Mouse (Mus musculus) neural tube, embryonic 12.5 days (tissue): ENCODE measurements around the gene Ak9. TPM values are rescaled to one million over a fixed set of nuclear protein-coding genes. Genes with fewer than 3 reads are reported as not detected.
"Not testable (repeated sequence)": the region's sequence is repeated elsewhere in the genome, so short reads cannot be mapped to it uniquely, and the experiment has no call there.

Experiments
- ATAC-seq: fragments of 200-750 bp; cut with Nextera tagmentation; 2 replicates; pipeline ENCODE4 v1.8.0; 2017; ENCODE audit warnings: low read depth, mild to moderate bottlenecking, moderate TSS enrichment, moderate library complexity; ENCODE audit not compliant: low FRiP score
- H3K27ac ChIP-seq: fragments of 300-500 bp; sonication (generic); 2 replicates; pipeline ENCODE4 v1.5.1; 2016
- H3K27me3 ChIP-seq: fragments of 300-500 bp; sonication (generic); replicated peaks from 2 replicates; pipeline ENCODE4 v1.6.1; 2016; ENCODE audit warnings: mild to moderate bottlenecking
- H3K36me3 ChIP-seq: fragments of 300-500 bp; sonication (generic); 2 replicates; pipeline ENCODE4 v1.6.1; 2016; ENCODE audit warnings: mild to moderate bottlenecking
- H3K4me1 ChIP-seq: fragments of 300-500 bp; sonication (generic); 2 replicates; pipeline ENCODE4 v1.6.1; 2016
- H3K4me2 ChIP-seq: fragments of 300-500 bp; sonication (generic); replicated peaks from 2 replicates; pipeline ENCODE4 v1.6.1; 2016; ENCODE audit warnings: mild to moderate bottlenecking
- H3K4me3 ChIP-seq: fragments of 300-500 bp; sonication (generic); 2 replicates; pipeline ENCODE4 v1.5.1; 2016
- H3K9ac ChIP-seq: fragments of 300-500 bp; sonication (generic); 2 replicates; pipeline ENCODE4 v1.6.1; 2016; ENCODE audit warnings: mild to moderate bottlenecking
- H3K9me3 ChIP-seq: fragments of 300-500 bp; sonication (generic); 2 replicates; pipeline ENCODE4 v1.6.1; 2016; ENCODE audit warnings: mild to moderate bottlenecking
- WGBS: fragments of 180-500 bp; shearing (Covaris S2); methylation state at CpG from one replicate; pipeline ENCODE4 v1.1.7; 2016; 5-methylcytosine and 5-hydroxymethylcytosine counted together
- polyA plus RNA-seq: library from polyadenylated mRNA; unstranded; fragments of >200 nt; fragmentation: Nextera tagmentation; extraction: Ambion mirVana; gene quantifications from 2 replicates; pipeline ENCODE4 v1.2.1, GENCODE M21; 2016

Gene Ak9
- polyA plus RNA-seq, 1 experiment from 2014 or later, result 0.03 TPM

DNA sequence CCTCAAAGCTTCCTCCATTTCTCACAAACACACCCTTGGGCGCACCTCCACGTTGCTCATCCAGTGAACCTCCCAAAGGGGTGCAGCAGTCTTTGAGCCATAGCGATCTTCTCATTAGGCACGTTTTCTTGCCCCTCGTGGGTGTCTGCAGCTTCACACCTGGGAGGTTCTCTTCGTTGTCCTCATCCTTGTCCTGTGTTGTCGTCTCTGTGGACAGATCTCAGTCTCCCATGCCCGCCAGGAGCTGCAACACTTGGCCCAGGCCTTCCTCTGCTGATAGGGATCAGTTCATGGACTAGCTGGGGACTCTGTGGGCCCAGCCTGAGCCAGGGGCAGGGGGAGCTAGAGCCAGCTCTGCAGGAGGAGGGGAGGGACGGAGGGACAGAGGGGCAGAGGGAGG is 61.3 kb downstream of the Ak9 start:
- WGBS, result 85% methylated on average over 9 of the region's 9 CpGs
- Histone ChIP-seq H3K4me3 (no peak overlapping the region), H3K4me1 (no peaks in the 10 kb centered on the region), H3K9me3 (no peaks in the 10 kb centered on the region), H3K27me3 (no peaks in the 10 kb centered on the region), H3K27ac (no peak overlapping the region), H3K4me2 (no peak overlapping the region), H3K36me3 (no peaks in the 10 kb centered on the region), H3K9ac (no peak overlapping the region)
- ATAC-seq, result no peak

DNA sequence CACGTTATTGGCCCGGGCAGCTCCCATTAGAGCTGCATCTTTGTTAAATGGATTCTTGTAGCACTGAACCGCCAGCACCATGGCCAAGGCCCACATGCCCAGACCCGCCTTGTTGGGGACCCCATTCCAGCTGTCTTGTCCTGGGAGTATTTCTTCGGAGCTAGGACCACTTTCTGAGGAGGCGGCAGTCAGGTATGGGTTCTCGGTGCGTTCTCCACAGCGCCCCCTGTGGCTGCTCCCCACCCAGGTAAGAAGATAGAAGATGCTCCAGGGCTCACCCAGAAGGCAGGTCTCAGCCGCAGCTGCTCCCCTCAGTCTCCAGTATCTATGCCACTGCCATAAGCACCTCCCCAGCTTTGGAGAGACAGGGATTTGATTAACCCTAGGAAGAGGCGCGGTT is 76.7 kb downstream of the Ak9 start:
- Histone ChIP-seq H3K9ac (no peak overlapping the region), H3K4me2 (no peak overlapping the region), H3K27me3 (no peaks in the 10 kb centered on the region), H3K27ac (no peak overlapping the region), H3K36me3 (no peaks in the 10 kb centered on the region), H3K4me1 (no peaks in the 10 kb centered on the region), H3K9me3 (no peaks in the 10 kb centered on the region), H3K4me3 (no peak overlapping the region)
- 76% methylated on average over 12 of the region's 12 CpGs for WGBS
- no peak for ATAC-seq

- Histone ChIP-seq H3K27me3 (no peaks in the 10 kb centered on the region), H3K4me3 (no peak overlapping the region), H3K9me3 (no peaks in the 10 kb centered on the region), H3K4me2 (no peak overlapping the region), H3K9ac (no peak overlapping the region), H3K27ac (no peak overlapping the region), H3K4me1 (no peaks in the 10 kb centered on the region), H3K36me3 (no peaks in the 10 kb centered on the region)
- WGBS, result 62% methylated on average over 15 of the region's 15 CpGs
- no peak for ATAC-seq
Observed at GRCm38 (mm10) chr10:41385506-41386221, 81.9 kb downstream of the Ak9 start.

- no peaks in the 10 kb centered on the region for H3K36me3 ChIP-seq
- no peak overlapping the region for H3K9ac ChIP-seq
- no peak overlapping the region for H3K4me3 ChIP-seq
- no peaks in the 10 kb centered on the region for H3K4me1 ChIP-seq
- H3K27me3 ChIP-seq, result no peaks in the 10 kb centered on the region
- WGBS, result 51% methylated on average over 2 of the region's 2 CpGs
- no peaks in the 10 kb centered on the region for H3K9me3 ChIP-seq
- no peak overlapping the region for H3K4me2 ChIP-seq
- H3K27ac ChIP-seq, result no peak overlapping the region
- ATAC-seq, result no peak
Observed at GRCm38 (mm10) chr10:41393555-41393954, 89.8 kb downstream of the Ak9 start.

- Histone ChIP-seq H3K36me3 (no peaks in the 10 kb centered on the region), H3K4me1 (no peaks in the 10 kb centered on the region), H3K27ac (no peak overlapping the region), H3K27me3 (no peaks in the 10 kb centered on the region), H3K9me3 (no peaks in the 10 kb centered on the region), H3K4me2 (no peak overlapping the region), H3K9ac (no peak overlapping the region), H3K4me3 (no peak overlapping the region)
- ATAC-seq, result no peak
- 86% methylated on average over 3 of the region's 3 CpGs for WGBS
Observed at GRCm38 (mm10) chr10:41401097-41401496, 97.3 kb downstream of the Ak9 start.

DNA sequence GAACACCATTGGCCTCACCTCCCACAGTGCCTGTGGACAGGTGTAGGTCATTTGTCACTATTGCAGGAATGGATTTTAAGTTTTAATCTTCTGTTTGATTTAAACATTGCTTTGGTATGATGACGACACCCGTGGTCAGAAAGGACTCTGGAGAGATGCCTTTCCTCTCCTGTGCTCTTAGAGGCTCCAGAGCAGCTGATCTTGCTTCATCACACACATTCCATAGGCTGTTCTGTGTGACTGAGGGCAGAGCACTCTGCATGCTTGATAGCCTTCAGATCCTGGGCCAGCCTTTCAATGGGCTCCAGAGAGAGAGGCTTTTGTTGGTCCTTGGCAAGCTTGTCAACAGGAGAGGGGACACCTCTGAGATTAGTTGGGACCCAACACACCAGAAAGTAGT is 99.6 kb downstream of the Ak9 start:
- H3K36me3 ChIP-seq, result no peaks in the 10 kb centered on the region
- H3K27me3 ChIP-seq, result no peaks in the 10 kb centered on the region
- H3K4me3 ChIP-seq, result no peak overlapping the region
- H3K9me3 ChIP-seq, result no peaks in the 10 kb centered on the region
- no peak overlapping the region for H3K4me2 ChIP-seq
- H3K9ac ChIP-seq, result no peak overlapping the region
- no peaks in the 10 kb centered on the region for H3K4me1 ChIP-seq
- ATAC-seq, result no peak
- WGBS, result 82% methylated on average over 2 of the region's 2 CpGs
- no peak overlapping the region for H3K27ac ChIP-seq

- H3K27ac ChIP-seq, result no peak overlapping the region
- H3K9me3 ChIP-seq, result no peaks in the 10 kb centered on the region
- ATAC-seq, result no peak
- no peak overlapping the region for H3K4me2 ChIP-seq
- WGBS, result 56% methylated on average over 3 of the region's 3 CpGs
- H3K4me1 ChIP-seq, result no peaks in the 10 kb centered on the region
- no peak overlapping the region for H3K9ac ChIP-seq
- no peaks in the 10 kb centered on the region for H3K27me3 ChIP-seq
- H3K4me3 ChIP-seq, result no peak overlapping the region
- H3K36me3 ChIP-seq, result no peaks in the 10 kb centered on the region
Observed at GRCm38 (mm10) chr10:41403893-41404612, 100.3 kb downstream of the Ak9 start.

DNA sequence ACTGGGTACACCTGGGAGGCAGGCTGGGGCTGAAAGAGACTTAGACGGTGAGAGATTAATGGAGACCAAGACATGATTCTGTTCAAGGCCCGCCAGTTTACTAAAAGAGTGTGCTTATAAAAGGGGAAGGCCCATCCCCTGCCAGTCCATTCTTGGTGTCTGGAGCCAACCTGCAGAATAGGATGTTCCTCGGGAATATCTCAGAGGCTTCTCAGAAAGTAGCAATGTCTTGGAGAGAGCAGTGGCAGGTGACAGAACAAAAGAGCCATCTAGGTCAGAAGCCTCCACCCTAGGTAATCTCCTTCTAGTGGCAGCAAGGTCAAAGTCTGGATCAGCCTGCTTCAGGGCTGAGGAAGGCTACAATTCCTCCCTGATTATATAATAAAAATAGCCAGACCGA is 106.4 kb downstream of the Ak9 start:
- H3K4me2 ChIP-seq, H3K9me3 ChIP-seq, H3K4me3 ChIP-seq, H3K36me3 ChIP-seq, H3K9ac ChIP-seq, H3K27ac ChIP-seq, ATAC-seq, H3K4me1 ChIP-seq, H3K27me3 ChIP-seq: not testable (repeated sequence)
- WGBS, result 92% methylated on average over 4 of the region's 4 CpGs

DNA sequence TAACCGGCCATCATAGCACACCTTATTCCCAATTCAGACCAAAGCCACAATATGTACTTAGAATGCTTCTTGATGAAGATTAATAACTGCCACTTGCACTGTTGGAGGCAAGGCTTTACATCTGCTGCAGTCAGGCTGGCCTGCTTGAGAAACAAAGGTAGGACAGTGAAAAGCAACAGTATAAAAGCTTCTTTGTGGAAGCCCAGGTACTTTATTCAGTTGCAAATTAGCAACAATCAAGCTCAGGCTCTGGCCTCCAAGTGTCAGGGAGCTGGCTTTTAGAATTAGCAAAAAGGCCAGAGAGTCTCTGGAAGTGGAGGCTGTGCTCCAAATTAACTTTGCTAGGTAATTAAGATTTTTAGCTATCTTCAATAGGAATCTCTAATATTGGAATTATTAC is 107.0 kb downstream of the Ak9 start:
- ATAC-seq, H3K9ac ChIP-seq, H3K4me2 ChIP-seq, H3K36me3 ChIP-seq, H3K27ac ChIP-seq, H3K4me1 ChIP-seq, H3K4me3 ChIP-seq, H3K27me3 ChIP-seq: not testable (repeated sequence)
- WGBS, result 89% methylated on average over 1 of the region's 1 CpGs
- peaks cover 11% of the 10 kb centered on the region; the same call in 1 of the 2 replicates for H3K9me3 ChIP-seq

DNA sequence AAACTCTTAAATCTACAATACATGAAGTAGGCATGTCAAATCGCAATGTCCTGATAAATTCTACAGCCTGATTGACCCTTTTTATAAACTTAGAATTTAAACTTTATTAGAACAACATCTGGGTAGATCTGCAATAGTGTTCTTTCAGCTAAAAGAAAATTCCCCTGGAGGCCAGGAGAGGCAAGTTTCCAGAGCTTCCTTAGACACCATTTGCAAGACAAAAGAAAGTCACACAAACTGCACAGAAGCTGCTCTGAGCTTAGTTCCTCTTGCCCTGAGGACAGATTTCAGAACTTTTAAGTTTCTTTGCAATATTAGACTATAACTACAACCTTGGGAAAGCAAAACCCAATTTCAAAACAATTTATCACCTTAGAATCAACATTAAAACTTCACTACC is 109.7 kb downstream of the Ak9 start:
- not testable (repeated sequence) for H3K4me3 ChIP-seq, H3K27me3 ChIP-seq, H3K4me2 ChIP-seq, H3K36me3 ChIP-seq, H3K9ac ChIP-seq, ATAC-seq, H3K4me1 ChIP-seq, H3K27ac ChIP-seq
- 87% methylated on average over 1 of the region's 1 CpGs for WGBS
- H3K9me3 ChIP-seq, result peaks cover 11% of the 10 kb centered on the region

- not testable (repeated sequence) for ATAC-seq, H3K4me3 ChIP-seq, H3K9ac ChIP-seq, H3K4me2 ChIP-seq, H3K4me1 ChIP-seq, H3K27ac ChIP-seq, H3K9me3 ChIP-seq, H3K27me3 ChIP-seq, H3K36me3 ChIP-seq
- 94% methylated on average over 2 of the region's 2 CpGs for WGBS
Observed at GRCm38 (mm10) chr10:41415368-41415767, 111.6 kb downstream of the Ak9 start.

- H3K4me1 ChIP-seq, result no peaks in the 10 kb centered on the region
- peaks cover 1% of the 10 kb centered on the region for H3K9me3 ChIP-seq
- H3K27ac ChIP-seq, result no peak overlapping the region
- no peak overlapping the region for H3K4me2 ChIP-seq
- H3K4me3 ChIP-seq, result no peak overlapping the region
- no peak overlapping the region for H3K9ac ChIP-seq
- no peaks in the 10 kb centered on the region for H3K36me3 ChIP-seq
- H3K27me3 ChIP-seq, result no peaks in the 10 kb centered on the region
- 83% methylated on average over 9 of the region's 9 CpGs for WGBS
- no peak for ATAC-seq
Observed at GRCm38 (mm10) chr10:41420496-41421200, 116.9 kb downstream of the Ak9 start.
